Mouse (Mus musculus) right cerebral cortex, adult 18-20 months (tissue): Measurements from ENCODE around the gene Csnk1d.

Experiments used
- DNase-seq: peaks from one replicate; pipeline ENCODE4 v3.0.0; 2022; ENCODE audit warnings: mixed read lengths

Csnk1d gene

GRCm38 (mm10) chr11:120951731-120952730 is 39.1 kb downstream of the Csnk1d start:
- DNase-seq = no peak

- no peak for DNase-seq
Measured at GRCm38 (mm10) chr11:120951237-120951636, 39.9 kb downstream of the Csnk1d start.

GRCm38 (mm10) chr11:120950281-120951202 is 40.6 kb downstream of the Csnk1d start:
- DNase-seq = peak; percentile 81

GRCm38 (mm10) chr11:120949863-120950262 is 41.3 kb downstream of the Csnk1d start:
- no peak for DNase-seq

- DNase-seq = no peak
Measured at GRCm38 (mm10) chr11:120948861-120949851, 42.0 kb downstream of the Csnk1d start.

- no peak for DNase-seq
Measured at GRCm38 (mm10) chr11:120948328-120948727, 42.8 kb downstream of the Csnk1d start, which contains the start of gene Slc16a3. Gene Slc16a3, plus strand, starts transcription at chr11:120948480.

GRCm38 (mm10) chr11:120945926-120946325 is 45.2 kb downstream of the Csnk1d start:
- no peak for DNase-seq

- DNase-seq = no peak
Measured at GRCm38 (mm10) chr11:120945266-120945665, 45.9 kb downstream of the Csnk1d start.

- no peak for DNase-seq
Measured at GRCm38 (mm10) chr11:120940959-120941358, 50.2 kb downstream of the Csnk1d start.

- no peak for DNase-seq
Measured at GRCm38 (mm10) chr11:120939712-120940341, 51.3 kb downstream of the Csnk1d start.

GRCm38 (mm10) chr11:120938795-120939194 is 52.3 kb downstream of the Csnk1d start:
- DNase-seq = no peak

GRCm38 (mm10) chr11:120937976-120938375 is 53.2 kb downstream of the Csnk1d start:
- no peak for DNase-seq

GRCm38 (mm10) chr11:120932564-120933398 is 58.3 kb downstream of the Csnk1d start, which contains the start of gene Ccdc57:
Gene Ccdc57, minus strand, starts transcription at chr11:120932872.
- DNase-seq = peak; percentile 92

GRCm38 (mm10) chr11:120931479-120931878 is 59.7 kb downstream of the Csnk1d start:
- no peak for DNase-seq

GRCm38 (mm10) chr11:120928468-120928867 is 62.7 kb downstream of the Csnk1d start:
- DNase-seq = no peak

GRCm38 (mm10) chr11:120922528-120922927 is 68.6 kb downstream of the Csnk1d start:
- DNase-seq = no peak

GRCm38 (mm10) chr11:120917756-120918155 is 73.4 kb downstream of the Csnk1d start:
- DNase-seq = no peak

- DNase-seq = no peak
Measured at GRCm38 (mm10) chr11:120916477-120916876, 74.7 kb downstream of the Csnk1d start.

GRCm38 (mm10) chr11:120913796-120914195 is 77.3 kb downstream of the Csnk1d start:
- no peak for DNase-seq
